Mouse (Mus musculus) A20 (cell line): Measurements from ENCODE around the gene Utp6.

ENCODE experiments used
- DNase-seq: peaks from one replicate; pipeline ENCODE4 v3.0.0-alpha.2; 2011; ENCODE audit warnings: low read depth, low spot score

Utp6 gene

GRCm38 (mm10) chr11:79884784-79885183 lies 77.4 kb downstream of the Utp6 start:
- no peak for DNase-seq
